Mouse (Mus musculus): ENCODE results near the gene Bahd1. TPM values are rescaled to one million over a fixed set of nuclear protein-coding genes. Genes with fewer than 3 reads are reported as not detected.

Bahd1 gene
- polyA plus RNA-seq, 1 experiment from 2014 or later: 2.3 TPM

GRCm38 (mm10) chr2:118881956-118882355, 18.2 kb upstream of the Bahd1 start:
- no peak overlapping the region for H3K4me3 ChIP-seq (replicated peaks)
- H3K9ac ChIP-seq: no peak overlapping the region
- peaks cover 10% of the 10 kb centered on the region; the same call in 1 of the 2 replicates for H3K36me3 ChIP-seq
- peaks cover 13% of the 10 kb centered on the region for H3K27me3 ChIP-seq
- no peak for ATAC-seq (ENCODE audit: low read depth)
- H3K27ac ChIP-seq: 0 out of 2 replicates have a peak overlapping the region, but pooled peaks have one; percentile 2
- no peak for DNase-seq
- H3K9me3 ChIP-seq (replicated peaks): no peaks in the 10 kb centered on the region
- peaks cover 27% of the 10 kb centered on the region for H3K4me1 ChIP-seq (replicated peaks)
- 69% methylated on average over 5 of the region's 5 CpGs for WGBS (ENCODE audit: insufficient replicate concordance)
- no peak overlapping the region for H3K4me2 ChIP-seq

DNA sequence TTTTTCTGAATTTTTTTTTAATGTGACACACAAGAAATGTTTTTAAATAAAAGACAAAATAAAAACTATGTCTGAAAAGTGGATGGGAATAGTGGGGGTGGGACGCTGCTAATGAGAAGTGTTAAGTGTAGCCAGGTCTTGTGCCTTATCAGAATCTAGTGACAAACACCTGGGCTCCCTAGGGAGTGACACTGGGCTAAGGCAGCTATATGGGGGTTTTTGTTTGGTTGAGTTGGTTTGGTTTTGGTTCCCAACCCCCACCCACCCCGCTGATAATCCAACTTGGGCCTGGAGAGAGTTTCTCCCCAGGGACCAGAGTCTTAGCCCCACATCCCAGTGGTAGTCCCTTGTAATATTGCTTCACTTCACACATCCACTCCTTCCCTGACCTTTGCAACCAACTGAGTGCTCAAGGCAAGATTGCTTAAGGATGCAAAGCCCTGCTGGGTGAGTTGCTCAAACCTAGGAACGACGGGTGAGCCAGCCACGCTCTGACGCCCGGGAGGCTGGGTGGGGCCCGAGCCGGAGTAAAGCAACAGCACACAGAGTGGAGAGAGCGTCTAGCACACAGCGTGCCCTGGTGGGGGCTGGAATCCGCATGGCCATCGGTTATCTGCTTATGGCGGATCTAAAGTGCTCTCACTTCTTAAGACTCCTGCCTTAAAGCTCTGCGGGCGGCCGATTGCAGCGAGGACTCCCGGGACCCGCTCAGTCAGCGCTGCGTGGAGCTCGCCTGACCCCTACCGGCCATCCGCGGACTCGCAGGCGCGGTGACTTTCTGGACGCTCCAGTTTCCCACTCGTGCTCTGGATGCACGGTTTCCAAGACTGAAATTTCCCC, 17.1 kb upstream of the Bahd1 start:
- Histone ChIP-seq H3K9me3 (replicated peaks) (no peaks in the 10 kb centered on the region), H3K9ac (peak overlapping the region; percentile 70), H3K36me3 (peaks cover under 1% of the 10 kb centered on the region; the same call in 1 of the 2 replicates), H3K4me3 (replicated peaks) (peak overlapping the region; percentile 59), H3K4me2 (peak overlapping the region; percentile 83), H3K4me1 (replicated peaks) (peaks cover 38% of the 10 kb centered on the region), H3K27me3 (peaks cover 13% of the 10 kb centered on the region), H3K27ac (peak overlapping the region; percentile 68)
- 3% methylated on average over 32 of the region's 32 CpGs for WGBS (ENCODE audit: insufficient replicate concordance)
- DNase-seq (peak; percentile 70), ATAC-seq (ENCODE audit: low read depth) (peak; percentile 46)

GRCm38 (mm10) chr2:118887440-118887839, 12.7 kb upstream of the Bahd1 start:
- peaks cover 51% of the 10 kb centered on the region for H3K4me1 ChIP-seq (replicated peaks)
- H3K36me3 ChIP-seq: no peaks in the 10 kb centered on the region
- H3K27me3 ChIP-seq: peaks cover 25% of the 10 kb centered on the region
- DNase-seq (no peak), ATAC-seq (ENCODE audit: low read depth) (peak; percentile 63)
- 37% methylated on average over 13 of the region's 13 CpGs for WGBS (ENCODE audit: insufficient replicate concordance)
- H3K9me3 ChIP-seq (replicated peaks): no peaks in the 10 kb centered on the region
- H3K9ac ChIP-seq: peak overlapping the region; percentile 68
- H3K4me2 ChIP-seq: peak overlapping the region; percentile 79
- H3K4me3 ChIP-seq (replicated peaks): peak overlapping the region; percentile 51
- H3K27ac ChIP-seq: peak overlapping the region; percentile 94

DNA sequence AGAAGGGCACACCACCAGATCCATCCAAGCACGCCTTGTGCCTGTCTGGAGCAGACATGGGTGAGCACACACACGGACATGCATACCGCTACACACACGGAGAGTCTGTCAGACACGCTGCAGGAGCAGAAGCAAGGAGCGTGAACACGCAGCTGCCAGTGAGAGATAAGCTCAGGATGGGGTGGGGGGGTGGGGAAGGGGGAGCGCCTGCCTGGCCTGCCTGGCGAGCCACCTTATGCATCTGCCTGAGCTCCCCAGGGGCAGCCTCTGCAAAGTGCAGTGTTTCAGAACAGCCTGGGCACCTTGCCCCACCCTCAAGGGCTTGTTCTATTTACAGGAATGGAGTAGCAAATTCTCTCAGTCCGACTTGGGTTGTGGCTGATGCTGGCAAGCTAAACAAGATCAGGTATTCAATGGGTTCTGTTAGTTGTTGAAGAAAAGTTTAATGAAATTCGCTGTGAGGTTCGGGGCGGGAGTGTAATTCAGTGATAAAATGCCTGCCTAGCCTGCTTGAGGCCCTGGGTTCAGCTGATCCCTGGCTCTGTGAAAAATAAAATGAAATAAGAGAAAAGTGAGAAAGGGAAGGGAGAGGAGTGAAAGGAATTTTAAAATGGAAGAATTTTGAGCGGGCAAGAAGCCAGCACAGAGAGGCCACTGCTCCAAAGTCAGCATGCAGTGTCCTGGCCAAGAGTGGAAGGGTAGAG, 12.2 kb upstream of the Bahd1 start:
- Histone ChIP-seq H3K4me3 (replicated peaks) (peak overlapping the region; percentile 51), H3K27ac (peak overlapping the region; percentile 94), H3K4me1 (replicated peaks) (peaks cover 50% of the 10 kb centered on the region), H3K27me3 (peaks cover 31% of the 10 kb centered on the region), H3K36me3 (no peaks in the 10 kb centered on the region), H3K9me3 (replicated peaks) (no peaks in the 10 kb centered on the region), H3K9ac (peak overlapping the region; percentile 68), H3K4me2 (peak overlapping the region; percentile 79)
- WGBS (ENCODE audit: insufficient replicate concordance): 10% methylated on average over 14 of the region's 14 CpGs
- DNase-seq: peak; percentile 76
- peak; percentile 93 for ATAC-seq (ENCODE audit: low read depth)

GRCm38 (mm10) chr2:118891173-118891572, 9.0 kb upstream of the Bahd1 start:
- Histone ChIP-seq H3K4me2 (no peak overlapping the region), H3K9me3 (replicated peaks) (no peaks in the 10 kb centered on the region), H3K27ac (no peak overlapping the region), H3K9ac (no peak overlapping the region), H3K4me1 (replicated peaks) (peaks cover 44% of the 10 kb centered on the region), H3K36me3 (no peaks in the 10 kb centered on the region), H3K27me3 (peaks cover 50% of the 10 kb centered on the region), H3K4me3 (replicated peaks) (no peak overlapping the region)
- no peak for DNase-seq
- WGBS (ENCODE audit: insufficient replicate concordance): 87% methylated on average over 4 of the region's 4 CpGs
- no peak for ATAC-seq (ENCODE audit: low read depth)

GRCm38 (mm10) chr2:118895990-118896913, 3.9 kb upstream of the Bahd1 start:
- 2% methylated on average over 38 of the region's 38 CpGs for WGBS (ENCODE audit: insufficient replicate concordance)

GRCm38 (mm10) chr2:118896914-118897291, 3.3 kb upstream of the Bahd1 start:
- under 1% methylated on average over 13 of the region's 13 CpGs for WGBS (ENCODE audit: insufficient replicate concordance)
- peaks cover 91% of the 10 kb centered on the region for H3K27me3 ChIP-seq
- H3K9me3 ChIP-seq (replicated peaks): no peaks in the 10 kb centered on the region
- H3K9ac ChIP-seq: peak overlapping the region; percentile 50
- peak overlapping the region; percentile 51 for H3K4me3 ChIP-seq (replicated peaks)
- peak overlapping the region; percentile 69 for H3K4me2 ChIP-seq
- H3K4me1 ChIP-seq (replicated peaks): peaks cover 43% of the 10 kb centered on the region
- DNase-seq (no peak), ATAC-seq (ENCODE audit: low read depth) (no peak)
- no peaks in the 10 kb centered on the region for H3K36me3 ChIP-seq
- no peak overlapping the region for H3K27ac ChIP-seq

More at GRCm38 (mm10) chr2:118895990-118896913, 3.9 kb upstream of the Bahd1 start:
- no peak for ATAC-seq (ENCODE audit: low read depth)
- no peaks in the 10 kb centered on the region for H3K36me3 ChIP-seq
- H3K4me2 ChIP-seq: peak overlapping the region; percentile 69
- no peaks in the 10 kb centered on the region for H3K9me3 ChIP-seq (replicated peaks)
- peaks cover 43% of the 10 kb centered on the region for H3K4me1 ChIP-seq (replicated peaks)
- H3K27ac ChIP-seq: no peak overlapping the region
- H3K9ac ChIP-seq: peak overlapping the region; percentile 50
- no peak for DNase-seq
- peak overlapping the region; percentile 51 for H3K4me3 ChIP-seq (replicated peaks)
- H3K27me3 ChIP-seq: peaks cover 97% of the 10 kb centered on the region

GRCm38 (mm10) chr2:118897392-118897791, 2.8 kb upstream of the Bahd1 start:
- no peaks in the 10 kb centered on the region for H3K9me3 ChIP-seq (replicated peaks)
- no peak overlapping the region for H3K9ac ChIP-seq
- peaks cover 87% of the 10 kb centered on the region for H3K27me3 ChIP-seq
- WGBS (ENCODE audit: insufficient replicate concordance): 5% methylated on average over 7 of the region's 7 CpGs
- H3K4me3 ChIP-seq (replicated peaks): peak overlapping the region; percentile 51
- no peaks in the 10 kb centered on the region for H3K36me3 ChIP-seq
- H3K27ac ChIP-seq: no peak overlapping the region
- no peak for DNase-seq
- ATAC-seq (ENCODE audit: low read depth): no peak
- peaks cover 47% of the 10 kb centered on the region for H3K4me1 ChIP-seq (replicated peaks)
- peak overlapping the region; percentile 69 for H3K4me2 ChIP-seq

- ATAC-seq (ENCODE audit: low read depth) (no peak), DNase-seq (no peak)
- Histone ChIP-seq H3K9me3 (replicated peaks) (no peaks in the 10 kb centered on the region), H3K27me3 (peaks cover 87% of the 10 kb centered on the region), H3K4me1 (replicated peaks) (peaks cover 49% of the 10 kb centered on the region), H3K27ac (no peak overlapping the region), H3K4me2 (no peak overlapping the region), H3K4me3 (replicated peaks) (no peak overlapping the region), H3K36me3 (no peaks in the 10 kb centered on the region), H3K9ac (no peak overlapping the region)
- 9% methylated on average over 11 of the region's 11 CpGs for WGBS (ENCODE audit: insufficient replicate concordance)
Measured at GRCm38 (mm10) chr2:118897808-118898207, 2.4 kb upstream of the Bahd1 start.

DNA sequence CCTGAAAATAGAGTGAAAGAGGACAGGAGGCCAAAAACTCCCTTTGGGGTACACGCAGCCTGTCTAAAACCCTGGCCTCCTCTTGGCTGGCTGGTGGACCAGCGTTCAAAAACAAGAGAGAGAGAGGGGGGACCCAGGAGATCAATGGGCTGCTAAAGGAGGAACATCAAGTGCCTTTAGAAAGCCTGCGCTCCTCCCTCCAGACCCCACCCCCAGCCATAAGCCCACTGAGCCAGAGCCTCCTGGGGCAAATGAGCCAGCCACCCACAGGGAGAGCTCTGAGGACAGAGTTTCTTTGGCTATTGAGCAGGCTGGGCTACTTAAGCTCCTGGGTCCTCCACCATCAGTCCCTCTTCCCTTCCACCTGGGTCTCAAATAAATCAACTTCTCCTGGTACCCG, 1.4 kb upstream of the Bahd1 start:
- no peak overlapping the region for H3K9ac ChIP-seq
- no peaks in the 10 kb centered on the region for H3K9me3 ChIP-seq (replicated peaks)
- 16% methylated on average over 4 of the region's 4 CpGs for WGBS (ENCODE audit: insufficient replicate concordance)
- H3K4me2 ChIP-seq: no peak overlapping the region
- H3K36me3 ChIP-seq: no peaks in the 10 kb centered on the region
- no peak overlapping the region for H3K4me3 ChIP-seq (replicated peaks)
- H3K4me1 ChIP-seq (replicated peaks): peaks cover 55% of the 10 kb centered on the region
- no peak overlapping the region for H3K27ac ChIP-seq
- peaks cover 84% of the 10 kb centered on the region for H3K27me3 ChIP-seq
- DNase-seq (no peak), ATAC-seq (ENCODE audit: low read depth) (no peak)

DNA sequence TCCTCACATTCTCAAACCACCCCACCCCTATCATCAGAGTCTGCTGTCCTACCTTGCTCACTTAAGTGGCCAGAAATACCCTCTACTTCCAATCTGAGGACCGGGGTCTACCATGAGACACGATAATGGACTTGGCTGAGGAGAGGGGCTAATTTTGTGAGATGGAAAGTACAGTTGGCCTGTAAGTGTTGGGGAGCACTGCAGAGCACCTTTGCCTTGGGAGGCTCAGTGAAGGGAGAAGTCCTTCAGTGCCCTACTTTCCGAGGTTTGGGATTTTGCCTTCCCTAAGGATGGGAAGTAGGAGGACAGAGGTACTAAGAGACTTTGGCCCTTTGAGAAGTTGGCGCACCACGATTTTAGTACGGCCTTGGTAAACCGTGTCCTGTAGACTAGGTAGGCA, 871 bp upstream of the Bahd1 start:
- 30% methylated on average over 7 of the region's 7 CpGs for WGBS (ENCODE audit: insufficient replicate concordance)
- DNase-seq: no peak
- no peak for ATAC-seq (ENCODE audit: low read depth)
- Histone ChIP-seq H3K9me3 (replicated peaks) (no peaks in the 10 kb centered on the region), H3K36me3 (no peaks in the 10 kb centered on the region), H3K27ac (no peak overlapping the region), H3K4me3 (replicated peaks) (no peak overlapping the region), H3K9ac (no peak overlapping the region), H3K4me1 (replicated peaks) (peaks cover 60% of the 10 kb centered on the region), H3K4me2 (no peak overlapping the region), H3K27me3 (peaks cover 83% of the 10 kb centered on the region)
